Mouse (Mus musculus): ENCODE measurements around the gene Ddit4l. TPM values are rescaled to one million over a fixed set of nuclear protein-coding genes. Genes with fewer than 3 reads are reported as not detected.
"Not testable (repeated sequence)": the region's sequence is repeated elsewhere in the genome, so short reads cannot be mapped to it uniquely, and the experiment has no call there.

Gene Ddit4l
- polyA plus RNA-seq, 1 experiment from 2014 or later: 8.2 TPM

GRCm38 (mm10) chr3:137649112-137649511 lies 27.7 kb downstream of the Ddit4l start:
- H3K36me3 ChIP-seq: no peaks in the 10 kb centered on the region
- no peak overlapping the region for H3K9ac ChIP-seq (replicated peaks)
- H3K27ac ChIP-seq: no peak overlapping the region
- WGBS: 78% methylated on average over 5 of the region's 5 CpGs
- no peaks in the 10 kb centered on the region for H3K27me3 ChIP-seq
- ATAC-seq (ENCODE audit: insufficient number of reproducible peaks, insufficient read depth, low FRiP score, low TSS enrichment, low read depth): no peak
- H3K9me3 ChIP-seq: no peaks in the 10 kb centered on the region
- H3K4me1 ChIP-seq (replicated peaks): peaks cover 10% of the 10 kb centered on the region; the same call in 1 of the 2 replicates
- H3K4me2 ChIP-seq: no peak overlapping the region
- H3K4me3 ChIP-seq (replicated peaks): no peak overlapping the region

GRCm38 (mm10) chr3:137652853-137653252 lies 31.4 kb downstream of the Ddit4l start:
- no peaks in the 10 kb centered on the region for H3K4me1 ChIP-seq (replicated peaks)
- no peak overlapping the region for H3K9ac ChIP-seq (replicated peaks)
- no peak for ATAC-seq (ENCODE audit: insufficient number of reproducible peaks, insufficient read depth, low FRiP score, low TSS enrichment, low read depth)
- no peaks in the 10 kb centered on the region for H3K27me3 ChIP-seq
- H3K9me3 ChIP-seq: no peaks in the 10 kb centered on the region
- H3K27ac ChIP-seq: no peak overlapping the region
- no peak overlapping the region for H3K4me3 ChIP-seq (replicated peaks)
- H3K36me3 ChIP-seq: no peaks in the 10 kb centered on the region
- WGBS: 97% methylated on average over 2 of the region's 2 CpGs
- no peak overlapping the region for H3K4me2 ChIP-seq

- H3K4me1 ChIP-seq (replicated peaks); H3K27me3 ChIP-seq; H3K9me3 ChIP-seq; ATAC-seq (ENCODE audit: insufficient number of reproducible peaks, insufficient read depth, low FRiP score, low TSS enrichment, low read depth); H3K27ac ChIP-seq; H3K9ac ChIP-seq (replicated peaks); H3K4me2 ChIP-seq; H3K4me3 ChIP-seq (replicated peaks); H3K36me3 ChIP-seq: not testable (repeated sequence)
- WGBS: no CpG with 5 or more reads among the region's 3 CpGs
Measured at GRCm38 (mm10) chr3:137671224-137671623, 49.8 kb downstream of the Ddit4l start, which contains the start of gene Gm21962. Gm21962 (plus strand) TSS chr3:137671524.

Small RNA genes within 50 kb of the gene (microRNA-seq; reads per million reads assigned to microRNA genes)
- not detected for gene Gm22468

Other genes starting within 250 kb of the Ddit4l start
- gene Gm21962, start 49.9 kb downstream of the Ddit4l start, polyA plus RNA-seq (2016; fragmentation: Nextera tagmentation; extraction: Ambion mirVana): not detected in 2 replicates
- gene H2afz, start 242.9 kb downstream of the Ddit4l start, polyA plus RNA-seq (2016; fragmentation: Nextera tagmentation; extraction: Ambion mirVana): 2,591 and 2,901 TPM in 2 replicates
- 11.0 and 11.6 TPM in 2 replicates for gene Dnajb14, start 246.1 kb downstream of the Ddit4l start, polyA plus RNA-seq (2016; fragmentation: Nextera tagmentation; extraction: Ambion mirVana)